Mouse (Mus musculus) bone marrow macrophage, adult 2 months (primary cell): ENCODE results near the gene Iqca.

Experiments
- CTCF ChIP-seq: IDR thresholded peaks from 2 replicates; pipeline ENCODE4 v1.5.1; 2012; ENCODE audit warnings: low read depth, mild to moderate bottlenecking, low read length, moderate library complexity
- POLR2A ChIP-seq: IDR thresholded peaks from 2 replicates; pipeline ENCODE4 v1.6.1; 2012; ENCODE audit warnings: mild to moderate bottlenecking, low read depth, low read length, borderline replicate concordance

DNA sequence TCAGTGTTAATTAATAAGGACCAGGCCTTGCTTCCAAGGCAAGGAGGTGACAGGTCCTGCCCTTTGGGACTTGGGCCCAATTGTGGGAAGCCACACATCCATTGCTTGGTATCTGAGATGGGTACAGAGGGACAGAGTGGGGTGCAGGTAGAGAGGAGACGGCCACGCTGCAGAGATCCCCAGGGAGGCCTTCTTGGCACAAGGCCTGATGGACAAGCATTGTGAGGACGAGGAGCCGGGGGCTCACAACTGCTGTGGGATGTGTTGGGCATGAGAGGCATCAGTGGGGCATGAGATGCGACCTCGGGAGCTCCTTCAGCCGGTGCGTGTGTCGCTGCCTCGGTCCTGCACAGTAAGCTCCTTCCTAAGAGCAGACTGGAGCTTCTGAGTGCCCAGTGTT, 66.7 kb downstream of the Iqca start:
- TF ChIP-seq CTCF (no peak), POLR2A (no peak)
